Mouse (Mus musculus) hindbrain, embryonic 16.5 days (tissue): ENCODE measurements at regions not wholly inside any gene's neighbourhood (a gene's known extent, or its start where the extent isn't known, plus 50 kb on each side); places are given as distances from the start of the nearest gene placed in this dataset.

ENCODE experiments used
- ATAC-seq: fragments of 200-750 bp; cut with Nextera tagmentation; 2 replicates; pipeline ENCODE4 v1.8.0; 2017; ENCODE audit warnings: moderate TSS enrichment, moderate library complexity
- H3K27ac ChIP-seq: fragments of 300-500 bp; sonication (generic); 2 replicates; pipeline ENCODE4 v1.5.1; 2014; ENCODE audit warnings: low read depth, mild to moderate bottlenecking, control low read depth, low read length, moderate library complexity
- H3K27me3 ChIP-seq: fragments of 300-500 bp; sonication (generic); replicated peaks from 2 replicates; pipeline ENCODE4 v1.6.1; 2014; ENCODE audit warnings: low read length; ENCODE audit not compliant: control insufficient read depth, insufficient read depth
- H3K36me3 ChIP-seq: fragments of 300-500 bp; sonication (generic); 2 replicates; pipeline ENCODE4 v1.6.1; 2014; ENCODE audit warnings: mild to moderate bottlenecking, low read length, moderate library complexity, mixed read lengths; ENCODE audit not compliant: control insufficient read depth, insufficient read depth
- H3K4me1 ChIP-seq: fragments of 300-500 bp; sonication (generic); 2 replicates; pipeline ENCODE4 v1.6.1; 2014; ENCODE audit warnings: low read depth, low read length; ENCODE audit not compliant: control insufficient read depth, insufficient read depth
- H3K4me2 ChIP-seq: fragments of 300-500 bp; sonication (generic); 2 replicates; pipeline ENCODE4 v1.6.1; 2014; ENCODE audit warnings: mild to moderate bottlenecking, low read length, control low read depth, moderate library complexity
- H3K4me3 ChIP-seq: fragments of 300-500 bp; sonication (generic); 2 replicates; pipeline ENCODE4 v1.5.1; 2014; ENCODE audit warnings: mild to moderate bottlenecking, low read length, control low read depth, moderate library complexity
- H3K9ac ChIP-seq: fragments of 300-500 bp; sonication (generic); 2 replicates; pipeline ENCODE4 v1.6.1; 2014; ENCODE audit warnings: low read depth, mild to moderate bottlenecking, control low read depth, low read length, moderate library complexity
- H3K9me3 ChIP-seq: fragments of 300-500 bp; sonication (generic); 2 replicates; pipeline ENCODE4 v1.6.1; 2014; ENCODE audit warnings: mild to moderate bottlenecking, low read length, moderate library complexity; ENCODE audit not compliant: control insufficient read depth
- WGBS: fragments of 180-500 bp; shearing (Covaris S2); extraction: QIAGEN DNeasy Blood & Tissue Kit; methylation state at CpG from one replicate; pipeline ENCODE4 v1.1.7; 2014; 5-methylcytosine and 5-hydroxymethylcytosine counted together

DNA sequence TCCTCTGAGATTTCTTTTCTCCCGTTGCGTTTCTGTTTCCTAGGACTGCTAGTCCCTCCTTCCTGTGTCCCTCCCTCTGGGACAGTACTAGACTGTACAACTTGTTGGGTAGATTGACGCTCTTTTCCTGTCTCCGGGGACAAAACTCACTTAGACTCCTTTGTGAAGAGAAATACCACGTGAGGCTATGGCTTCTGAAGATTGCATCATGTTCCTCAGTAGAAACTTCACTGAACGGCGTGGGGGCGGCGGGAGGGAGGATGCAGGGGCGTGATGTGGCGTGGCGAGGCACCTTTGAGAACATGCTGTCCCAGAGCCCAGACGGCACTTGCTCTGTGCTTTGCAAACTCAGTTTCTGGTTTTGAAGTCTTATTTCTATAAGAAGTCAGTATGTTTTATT, 78.5 kb downstream of the Spata18 start:
- 84% methylated on average over 13 of the region's 13 CpGs for WGBS
- Histone ChIP-seq H3K9me3 (no peaks in the 10 kb centered on the region), H3K27ac (no peak overlapping the region), H3K4me3 (no peak overlapping the region), H3K4me2 (no peak overlapping the region), H3K36me3 (no peaks in the 10 kb centered on the region), H3K9ac (no peak overlapping the region), H3K4me1 (no peaks in the 10 kb centered on the region), H3K27me3 (no peaks in the 10 kb centered on the region)
- ATAC-seq, result no peak

DNA sequence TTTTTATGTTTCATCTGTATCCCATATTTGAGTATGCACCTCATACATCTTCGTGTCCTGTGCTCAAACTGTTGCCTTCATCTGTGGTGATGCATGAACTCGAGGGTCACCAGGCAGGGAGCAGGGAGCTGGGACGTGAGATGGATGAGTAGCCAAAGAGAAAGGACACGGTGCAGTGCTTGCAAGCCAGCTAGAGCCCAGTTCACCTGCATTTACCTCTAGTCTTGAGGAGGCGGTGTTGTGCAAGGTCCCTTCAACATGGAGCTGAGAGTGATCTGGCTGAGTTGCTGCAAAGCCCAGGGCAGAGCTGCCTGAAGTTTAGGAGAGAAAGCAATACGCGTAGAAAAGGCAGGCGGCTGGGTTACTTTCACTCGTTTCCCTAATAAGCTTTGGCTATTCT, 80.2 kb downstream of the Spata18 start:
- Histone ChIP-seq H3K9me3 (no peaks in the 10 kb centered on the region), H3K4me1 (no peaks in the 10 kb centered on the region), H3K9ac (no peak overlapping the region), H3K4me3 (no peak overlapping the region), H3K36me3 (no peaks in the 10 kb centered on the region), H3K27me3 (no peaks in the 10 kb centered on the region), H3K4me2 (no peak overlapping the region), H3K27ac (no peak overlapping the region)
- no peak for ATAC-seq
- WGBS, result 72% methylated on average over 9 of the region's 9 CpGs

DNA sequence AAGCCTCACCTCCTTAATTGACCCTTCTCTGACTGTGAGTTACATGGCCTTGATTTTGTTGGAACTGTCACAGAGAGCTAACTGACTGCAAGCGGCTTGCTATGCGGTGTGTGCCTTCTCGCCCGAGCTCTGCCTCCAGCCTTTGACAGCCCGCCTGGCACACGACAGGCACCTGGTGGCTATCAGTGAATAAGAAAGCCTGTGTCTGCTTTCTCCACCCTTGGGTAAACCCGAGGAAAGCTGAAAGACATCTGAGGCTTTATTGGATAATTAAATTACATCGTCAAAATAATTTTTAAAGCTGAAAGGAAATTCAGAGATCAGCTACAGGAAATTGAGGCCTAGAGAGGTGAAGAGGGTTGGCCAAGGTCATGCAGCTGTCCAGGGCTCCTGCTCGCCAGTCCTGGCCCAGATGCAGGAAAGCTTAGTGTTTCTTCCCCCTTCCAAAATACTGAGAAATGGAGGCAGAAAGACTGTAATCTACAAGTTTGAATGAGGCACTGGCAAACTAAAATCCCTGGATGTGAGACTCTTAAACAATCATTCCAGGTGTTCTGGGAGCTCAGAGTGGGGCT, 80.9 kb downstream of the Spata18 start:
- WGBS, result 47% methylated on average over 9 of the region's 9 CpGs

DNA sequence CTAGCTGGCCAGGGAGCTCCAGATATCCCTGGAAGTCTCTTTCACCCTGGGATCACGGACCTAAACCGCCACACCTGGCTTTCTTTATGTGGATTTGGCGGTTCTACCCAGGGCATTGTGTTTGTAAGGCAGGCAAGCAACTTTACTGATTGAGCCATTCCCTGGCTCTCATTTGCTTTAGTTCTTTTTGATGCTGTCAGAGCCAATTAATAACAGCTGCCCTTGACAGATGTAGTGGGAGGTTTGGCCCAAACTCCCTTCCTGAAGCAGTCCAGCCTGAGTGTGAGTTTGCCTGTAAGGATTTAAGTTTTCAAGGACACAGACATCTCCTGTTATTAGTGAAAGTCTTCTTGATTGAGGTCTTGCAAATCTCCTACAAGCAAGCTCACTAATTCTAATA, 89.6 kb downstream of the Spata18 start:
- H3K27ac ChIP-seq, result no peak overlapping the region
- WGBS, result 76% methylated on average over 3 of the region's 3 CpGs
- no peak for ATAC-seq

More for the DNA sequence above, 80.9 kb downstream of the Spata18 start:
- no peaks in the 10 kb centered on the region for H3K4me1 ChIP-seq
- no peaks in the 10 kb centered on the region for H3K36me3 ChIP-seq
- no peak overlapping the region for H3K27ac ChIP-seq
- H3K9ac ChIP-seq, result no peak overlapping the region
- H3K4me3 ChIP-seq, result no peak overlapping the region
- no peaks in the 10 kb centered on the region for H3K27me3 ChIP-seq
- ATAC-seq, result no peak
- H3K9me3 ChIP-seq, result no peaks in the 10 kb centered on the region
- H3K4me2 ChIP-seq, result no peak overlapping the region

DNA sequence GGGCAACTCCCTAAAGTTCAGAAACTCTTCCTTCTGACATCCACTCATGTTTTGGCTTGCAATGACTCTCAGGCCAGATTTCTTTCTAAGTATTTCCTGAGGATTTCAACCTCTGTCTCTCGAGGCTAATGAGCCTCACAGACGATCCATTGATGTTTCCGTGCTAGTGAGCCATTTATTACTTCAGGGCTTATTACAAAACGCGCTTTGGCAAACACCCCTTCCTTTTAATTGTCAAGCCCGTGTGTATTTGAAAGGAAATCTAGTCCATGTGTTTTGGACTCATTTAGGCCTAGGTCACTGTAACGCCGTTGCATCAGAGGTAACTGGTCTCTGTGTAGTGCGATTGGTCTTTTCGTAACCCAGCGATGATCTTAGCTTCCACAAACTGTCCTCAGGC, 90.3 kb downstream of the Spata18 start:
- whole genome bisulfite sequencing, result 80% methylated on average over 11 of the region's 11 CpGs
- H3K9me3 ChIP-seq, result no peaks in the 10 kb centered on the region
- H3K4me1 ChIP-seq, result no peaks in the 10 kb centered on the region
- no peak overlapping the region for H3K4me3 ChIP-seq
- no peak overlapping the region for H3K9ac ChIP-seq
- no peak for ATAC-seq
- no peak overlapping the region for H3K27ac ChIP-seq
- H3K27me3 ChIP-seq, result no peaks in the 10 kb centered on the region
- H3K36me3 ChIP-seq, result no peaks in the 10 kb centered on the region
- H3K4me2 ChIP-seq, result no peak overlapping the region

More for the DNA sequence above, 89.6 kb downstream of the Spata18 start:
- H3K36me3 ChIP-seq, result no peaks in the 10 kb centered on the region
- H3K4me1 ChIP-seq, result no peaks in the 10 kb centered on the region
- no peak overlapping the region for H3K4me3 ChIP-seq
- no peaks in the 10 kb centered on the region for H3K9me3 ChIP-seq
- H3K4me2 ChIP-seq, result no peak overlapping the region
- H3K9ac ChIP-seq, result no peak overlapping the region
- no peaks in the 10 kb centered on the region for H3K27me3 ChIP-seq

DNA sequence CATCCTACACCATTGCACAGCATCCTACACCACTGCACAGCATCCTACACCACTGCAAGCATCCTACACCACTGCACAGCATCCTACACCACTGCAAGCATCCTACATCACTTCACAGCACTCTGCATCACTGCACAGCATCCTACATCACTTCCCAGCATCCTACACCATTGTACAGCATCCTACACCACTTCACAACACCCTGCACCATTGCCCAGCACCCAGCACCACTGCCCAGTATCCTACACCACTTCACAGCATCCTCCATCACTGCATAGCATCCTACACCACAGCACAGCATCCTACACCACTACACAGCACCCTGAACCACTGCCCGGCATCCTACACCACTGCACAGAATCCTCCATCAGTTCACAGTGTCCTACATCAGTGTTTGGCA, 92.8 kb downstream of the Spata18 start:
- Histone ChIP-seq H3K27me3 (no peaks in the 10 kb centered on the region), H3K4me3 (no peak overlapping the region), H3K4me1 (no peaks in the 10 kb centered on the region), H3K27ac (no peak overlapping the region), H3K36me3 (no peaks in the 10 kb centered on the region), H3K9me3 (no peaks in the 10 kb centered on the region), H3K9ac (no peak overlapping the region), H3K4me2 (no peak overlapping the region)
- no peak for ATAC-seq
- WGBS, result 100% methylated on average over 1 of the region's 1 CpGs

DNA sequence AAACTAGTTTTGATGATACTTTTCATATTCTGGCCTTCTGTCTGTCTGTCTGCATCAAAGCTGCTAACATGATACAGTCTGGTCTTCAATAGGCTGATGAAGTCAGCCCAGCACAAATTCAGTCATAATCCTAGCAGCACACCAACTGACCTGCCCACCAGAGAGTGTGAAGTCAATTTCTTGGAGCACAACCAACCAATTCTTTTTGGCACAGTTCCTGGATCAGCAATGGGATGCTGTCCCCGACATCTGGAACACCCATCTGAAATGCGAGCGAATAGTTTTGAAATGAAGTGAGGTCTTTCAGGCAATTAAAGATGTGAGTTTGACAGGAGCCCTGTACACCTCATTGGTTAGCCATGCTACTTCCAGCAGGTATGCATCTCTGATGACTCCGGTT, 98.6 kb downstream of the Spata18 start:
- Histone ChIP-seq H3K27me3 (no peaks in the 10 kb centered on the region), H3K27ac (no peak overlapping the region), H3K9ac (no peak overlapping the region), H3K4me1 (no peaks in the 10 kb centered on the region), H3K9me3 (no peaks in the 10 kb centered on the region), H3K36me3 (no peaks in the 10 kb centered on the region), H3K4me2 (no peak overlapping the region), H3K4me3 (no peak overlapping the region)
- WGBS, result 76% methylated on average over 4 of the region's 4 CpGs
- no peak for ATAC-seq

DNA sequence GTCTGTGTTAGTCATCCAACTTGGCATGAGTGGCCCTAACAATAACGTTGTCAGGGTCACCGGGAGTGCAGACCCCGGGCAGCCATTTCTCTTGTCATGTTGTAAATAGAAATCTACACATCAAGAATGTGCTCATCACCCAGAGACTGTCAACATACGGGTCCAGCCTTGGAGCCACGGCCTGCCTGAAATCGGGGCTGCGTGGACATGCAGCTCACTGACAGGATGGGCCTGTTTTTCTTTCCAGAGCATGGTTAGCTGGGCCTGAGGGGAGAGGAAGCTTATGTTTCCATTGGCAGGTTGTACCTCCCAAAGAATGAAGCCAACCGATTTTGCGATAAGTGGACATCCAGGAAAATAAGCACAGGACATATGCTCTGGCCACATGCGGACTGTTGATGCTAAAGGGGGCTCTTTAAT, 101.1 kb downstream of the Spata18 start:
- 77% methylated on average over 10 of the region's 10 CpGs for WGBS
- Histone ChIP-seq H3K9me3 (no peaks in the 10 kb centered on the region), H3K36me3 (no peaks in the 10 kb centered on the region), H3K27me3 (no peaks in the 10 kb centered on the region), H3K4me3 (no peak overlapping the region), H3K4me2 (no peak overlapping the region), H3K4me1 (no peaks in the 10 kb centered on the region), H3K27ac (no peak overlapping the region), H3K9ac (no peak overlapping the region)
- ATAC-seq, result no peak

DNA sequence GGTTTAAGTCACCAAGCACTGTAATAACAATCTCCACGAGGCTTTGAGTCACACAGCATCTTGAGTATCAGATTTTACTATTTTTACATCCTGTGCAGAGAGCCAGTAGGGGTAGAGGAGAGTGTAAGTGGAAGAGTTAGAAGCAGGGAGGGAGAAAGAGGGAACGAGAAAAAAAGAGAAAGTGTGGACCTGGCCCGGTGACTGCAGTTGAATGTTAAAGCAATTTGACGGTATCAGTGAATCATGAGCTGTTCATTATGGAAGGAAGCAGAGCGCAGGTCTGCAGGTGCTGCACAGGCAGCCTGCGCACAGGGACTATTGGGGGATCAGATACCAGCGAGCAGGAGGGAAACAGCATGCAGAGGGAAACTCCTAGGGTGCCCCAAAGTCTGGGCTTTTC, 102.6 kb downstream of the Spata18 start:
- Histone ChIP-seq H3K36me3 (no peaks in the 10 kb centered on the region), H3K9ac (no peak overlapping the region), H3K4me3 (no peak overlapping the region), H3K9me3 (no peaks in the 10 kb centered on the region), H3K4me1 (no peaks in the 10 kb centered on the region), H3K27me3 (no peaks in the 10 kb centered on the region), H3K4me2 (no peak overlapping the region), H3K27ac (no peak overlapping the region)
- ATAC-seq, result no peak
- WGBS, result 62% methylated on average over 7 of the region's 7 CpGs

DNA sequence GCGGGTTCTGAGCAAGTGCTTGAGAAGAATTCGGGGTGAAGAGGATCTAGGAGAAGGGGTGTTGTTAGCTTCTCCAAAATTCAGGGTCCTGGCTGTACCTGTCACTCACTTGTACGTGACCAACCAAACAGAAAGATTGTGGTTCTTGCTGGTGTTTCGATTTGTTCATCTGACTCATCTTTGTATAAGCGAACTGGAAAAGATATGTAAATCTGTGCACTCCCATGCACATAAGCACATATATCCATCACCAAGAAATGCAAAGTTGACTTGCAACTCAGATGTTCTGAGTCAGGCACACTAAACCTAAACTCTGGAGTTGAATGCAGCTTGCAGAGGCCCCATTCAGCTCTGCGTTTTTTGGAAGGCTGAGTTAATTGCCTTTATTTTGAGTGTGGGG, 107.4 kb downstream of the Spata18 start:
- 91% methylated on average over 6 of the region's 6 CpGs for WGBS
- Histone ChIP-seq H3K9ac (no peak overlapping the region), H3K4me3 (no peak overlapping the region), H3K27me3 (no peaks in the 10 kb centered on the region), H3K4me2 (no peak overlapping the region), H3K4me1 (peaks cover 5% of the 10 kb centered on the region; the same call in 1 of the 2 replicates), H3K27ac (no peak overlapping the region), H3K36me3 (no peaks in the 10 kb centered on the region), H3K9me3 (no peaks in the 10 kb centered on the region)
- ATAC-seq, result no peak
